Mouse (Mus musculus): ENCODE measurements at regions not wholly inside any gene's neighbourhood (a gene's known extent, or its start where the extent isn't known, plus 50 kb on each side); places are given as distances from the start of the nearest gene placed in this dataset. TPM values are rescaled to one million over a fixed set of nuclear protein-coding genes. Genes with fewer than 3 reads are reported as not detected.

DNA sequence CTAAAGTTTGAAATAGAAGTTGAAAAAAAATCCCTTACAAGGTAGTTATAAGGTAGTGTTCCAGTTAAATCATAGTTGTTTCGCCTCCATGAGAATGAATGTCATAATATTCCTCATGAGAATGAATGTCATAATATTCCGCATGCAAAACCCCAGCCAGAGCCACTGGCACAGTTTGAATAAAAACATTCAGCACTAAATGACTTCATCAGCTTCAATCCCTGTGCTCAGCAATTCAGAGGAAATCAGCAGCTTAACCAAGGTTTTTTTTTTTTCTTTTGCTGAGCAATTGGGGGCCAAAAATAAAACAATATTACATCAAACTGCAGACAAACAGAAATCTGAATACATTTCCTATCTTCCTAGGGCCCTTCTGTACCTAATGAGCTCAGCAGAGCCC is 102.7 kb upstream of the Slc24a2 start:
- ATAC-seq (ENCODE audit: borderline replicate concordance, extremely low read depth, low FRiP score, low TSS enrichment): no peak
- H3K36me3 ChIP-seq: no peaks in the 10 kb centered on the region
- H3K4me1 ChIP-seq: no peaks in the 10 kb centered on the region
- H3K27ac ChIP-seq: no peak overlapping the region
- no peaks in the 10 kb centered on the region for H3K27me3 ChIP-seq
- no peak overlapping the region for H3K4me2 ChIP-seq
- H3K9me3 ChIP-seq: no peaks in the 10 kb centered on the region
- H3K4me3 ChIP-seq: no peak overlapping the region
- H3K9ac ChIP-seq: no peak overlapping the region
- WGBS: 81% methylated on average over 2 of the region's 2 CpGs

GRCm38 (mm10) chr4:87329136-87329535 is 98.9 kb upstream of the Slc24a2 start:
- Histone ChIP-seq H3K9ac (no peak overlapping the region), H3K27me3 (no peaks in the 10 kb centered on the region), H3K4me1 (no peaks in the 10 kb centered on the region), H3K9me3 (no peaks in the 10 kb centered on the region), H3K27ac (no peak overlapping the region), H3K4me3 (no peak overlapping the region), H3K4me2 (no peak overlapping the region), H3K36me3 (no peaks in the 10 kb centered on the region)
- no peak for ATAC-seq (ENCODE audit: borderline replicate concordance, extremely low read depth, low FRiP score, low TSS enrichment)
- WGBS: 64% methylated on average over 6 of the region's 6 CpGs

DNA sequence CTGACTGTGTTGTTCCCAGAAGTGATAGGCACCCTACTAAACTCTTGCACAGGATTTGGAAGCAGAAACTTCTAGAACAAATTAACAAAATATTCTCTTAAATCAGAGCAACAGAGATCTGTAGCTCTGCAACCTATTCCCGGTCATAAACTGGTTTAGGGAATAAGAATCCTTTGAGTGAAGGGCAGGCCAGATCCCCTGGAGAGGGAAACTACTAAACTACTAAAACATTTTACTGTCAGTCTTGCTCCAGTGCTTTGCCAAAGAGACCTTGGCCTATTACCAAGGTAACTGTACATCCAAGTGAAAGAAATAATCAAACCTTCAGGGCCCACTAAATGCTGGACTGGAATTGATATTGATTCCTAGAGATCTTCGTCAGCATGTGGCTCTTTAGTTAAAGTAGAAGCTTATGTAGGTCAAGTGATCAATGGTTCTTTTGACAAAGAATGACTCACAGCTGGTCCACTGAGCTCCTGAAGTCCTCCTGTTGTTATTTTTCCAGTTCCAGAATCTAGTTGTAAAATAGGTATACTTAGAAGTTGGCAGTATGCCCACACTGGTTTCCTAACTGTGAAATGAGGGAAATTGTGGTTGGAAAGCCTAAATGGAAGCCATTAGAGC is 91.6 kb upstream of the Slc24a2 start:
- H3K4me1 ChIP-seq: no peaks in the 10 kb centered on the region
- no peak overlapping the region for H3K4me2 ChIP-seq
- H3K9ac ChIP-seq: no peak overlapping the region
- ATAC-seq (ENCODE audit: borderline replicate concordance, extremely low read depth, low FRiP score, low TSS enrichment): no peak
- H3K27me3 ChIP-seq: no peaks in the 10 kb centered on the region
- no peaks in the 10 kb centered on the region for H3K9me3 ChIP-seq
- 76% methylated on average over 2 of the region's 2 CpGs for WGBS
- H3K27ac ChIP-seq: no peak overlapping the region
- H3K36me3 ChIP-seq: no peaks in the 10 kb centered on the region
- no peak overlapping the region for H3K4me3 ChIP-seq

DNA sequence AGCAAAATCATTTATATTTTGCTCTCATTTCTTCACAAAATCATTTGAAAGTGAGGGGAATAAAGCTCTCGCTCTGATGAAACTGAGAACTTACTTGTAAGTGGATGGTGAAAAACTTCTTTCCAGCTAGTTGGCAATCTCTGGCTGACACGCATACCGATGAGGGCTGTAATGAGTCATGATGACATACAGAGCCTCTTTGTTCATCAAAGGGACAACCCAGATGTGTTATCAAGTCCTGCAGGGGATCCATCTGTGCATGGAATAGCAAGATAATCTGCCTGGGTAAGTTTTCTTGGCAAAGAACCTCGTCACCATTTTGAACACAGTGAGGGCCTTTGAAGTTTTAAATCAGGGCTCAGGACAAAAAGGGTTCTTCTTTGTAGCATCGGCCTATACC is 67.9 kb upstream of the Slc24a2 start:
- Histone ChIP-seq H3K27me3 (no peaks in the 10 kb centered on the region), H3K9me3 (no peaks in the 10 kb centered on the region), H3K27ac (no peak overlapping the region), H3K4me2 (no peak overlapping the region), H3K4me3 (no peak overlapping the region), H3K4me1 (no peaks in the 10 kb centered on the region), H3K9ac (no peak overlapping the region), H3K36me3 (no peaks in the 10 kb centered on the region)
- WGBS: 65% methylated on average over 5 of the region's 5 CpGs
- ATAC-seq (ENCODE audit: borderline replicate concordance, extremely low read depth, low FRiP score, low TSS enrichment): no peak

- no peak overlapping the region for H3K27ac ChIP-seq
Observed at GRCm38 (mm10) chr4:87294538-87294937, 64.3 kb upstream of the Slc24a2 start.

More at GRCm38 (mm10) chr4:87294538-87294937, 64.3 kb upstream of the Slc24a2 start:
- no peak overlapping the region for H3K9ac ChIP-seq
- no peaks in the 10 kb centered on the region for H3K4me1 ChIP-seq
- H3K4me3 ChIP-seq: no peak overlapping the region
- no peaks in the 10 kb centered on the region for H3K36me3 ChIP-seq
- H3K27me3 ChIP-seq: no peaks in the 10 kb centered on the region
- H3K4me2 ChIP-seq: no peak overlapping the region
- peak; percentile 52; the same call in 1 of the 2 replicates for ATAC-seq (ENCODE audit: borderline replicate concordance, extremely low read depth, low FRiP score, low TSS enrichment)
- H3K9me3 ChIP-seq: no peaks in the 10 kb centered on the region

Small RNA genes in the stretch of these regions (microRNA-seq; reads per million reads assigned to microRNA genes)
- gene Gm23154: not detected
